Mouse (Mus musculus) bone marrow macrophage, adult 2 months (primary cell): ENCODE measurements around the gene Rsu1.

Source experiments
- CTCF ChIP-seq: IDR thresholded peaks from 2 replicates; pipeline ENCODE4 v1.5.1; 2012; ENCODE audit warnings: low read depth, mild to moderate bottlenecking, low read length, moderate library complexity
- POLR2A ChIP-seq: IDR thresholded peaks from 2 replicates; pipeline ENCODE4 v1.6.1; 2012; ENCODE audit warnings: mild to moderate bottlenecking, low read depth, low read length, borderline replicate concordance

GRCm38 (mm10) chr2:13206367-13206766, 64.8 kb downstream of the Rsu1 start:
- TF ChIP-seq CTCF (no peak), POLR2A (no peak)
